Mouse (Mus musculus) embryonic facial prominence, embryonic 14.5 days (tissue): ENCODE measurements around the gene Vmn2r85. TPM values are rescaled to one million over a fixed set of nuclear protein-coding genes. Genes with fewer than 3 reads are reported as not detected.
"Not testable (repeated sequence)": the region's sequence is repeated elsewhere in the genome, so short reads cannot be mapped to it uniquely, and the experiment has no call there.

Source experiments
- ATAC-seq: fragments of 200-750 bp; cut with Nextera tagmentation; 2 replicates; pipeline ENCODE4 v1.8.0; 2017; ENCODE audit warnings: low read depth, moderate number of reproducible peaks, moderate TSS enrichment
- DNase-seq: peaks from one replicate; pipeline ENCODE4 v3.0.0-alpha.2; 2015; ENCODE audit warnings: low spot score
- H3K27ac ChIP-seq: fragments of 300-500 bp; sonication (generic); replicated peaks from 2 replicates; pipeline ENCODE4 v1.5.1; 2014; ENCODE audit warnings: low read depth, mild to moderate bottlenecking, low read length, moderate library complexity
- H3K27me3 ChIP-seq: fragments of 300-500 bp; sonication (generic); replicated peaks from 2 replicates; pipeline ENCODE4 v1.6.1; 2014; ENCODE audit warnings: low read length; ENCODE audit not compliant: control insufficient read depth, insufficient read depth
- H3K36me3 ChIP-seq: fragments of 300-500 bp; sonication (generic); 2 replicates; pipeline ENCODE4 v1.6.1; 2014; ENCODE audit warnings: low read length, mixed read lengths; ENCODE audit not compliant: control insufficient read depth, insufficient read depth
- H3K4me1 ChIP-seq: fragments of 300-500 bp; sonication (generic); 2 replicates; pipeline ENCODE4 v1.6.1; 2014; ENCODE audit warnings: antibody characterized with exemption, low read length; ENCODE audit not compliant: control insufficient read depth, insufficient read depth
- H3K4me2 ChIP-seq: fragments of 300-500 bp; sonication (generic); 2 replicates; pipeline ENCODE4 v1.6.1; 2014; ENCODE audit warnings: low read depth, mild to moderate bottlenecking, low read length, moderate library complexity, mixed read lengths
- H3K4me3 ChIP-seq: fragments of 300-500 bp; sonication (generic); 2 replicates; pipeline ENCODE4 v1.5.1; 2014; ENCODE audit warnings: low read depth, mild to moderate bottlenecking, low read length
- H3K9ac ChIP-seq: fragments of 300-500 bp; sonication (generic); 2 replicates; pipeline ENCODE4 v1.6.1; 2014; ENCODE audit warnings: low read depth, mild to moderate bottlenecking, low read length, moderate library complexity, mixed read lengths
- H3K9me3 ChIP-seq: fragments of 300-500 bp; sonication (generic); 2 replicates; pipeline ENCODE4 v1.6.1; 2016; ENCODE audit warnings: low read length; ENCODE audit not compliant: control insufficient read depth
- WGBS: fragments of 180-500 bp; shearing (Covaris S2); extraction: QIAGEN DNeasy Blood & Tissue Kit; methylation state at CpG from one replicate; pipeline ENCODE4 v1.1.7; 2014; 5-methylcytosine and 5-hydroxymethylcytosine counted together
- polyA plus RNA-seq: library from polyadenylated mRNA; unstranded; fragments of >200 nt; fragmentation: Nextera tagmentation; extraction: Ambion mirVana; gene quantifications from 2 replicates; pipeline ENCODE4 v1.2.1, GENCODE M21; 2014

The Vmn2r85 gene
- polyA plus RNA-seq, 1 experiment from 2014 or later = not detected

- H3K9me3 ChIP-seq, H3K36me3 ChIP-seq, DNase-seq, H3K27me3 ChIP-seq, H3K27ac ChIP-seq, H3K9ac ChIP-seq, H3K4me2 ChIP-seq, H3K4me1 ChIP-seq, ATAC-seq, H3K4me3 ChIP-seq: not testable (repeated sequence)
- WGBS = 65% methylated on average over 9 of the region's 35 CpGs
Observed at GRCm38 (mm10) chr10:130412167-130412698, 17.3 kb downstream of the Vmn2r85 start.

- H3K9me3 ChIP-seq = no peaks in the 10 kb centered on the region
- no peak within 1 kb of the TSS for H3K9ac ChIP-seq
- ATAC-seq (no peak), DNase-seq (no peak)
- no peaks in the 10 kb centered on the region for H3K36me3 ChIP-seq
- H3K4me3 ChIP-seq = no peak within 1 kb of the TSS
- no peak within 1 kb of the TSS for H3K4me2 ChIP-seq
- H3K4me1 ChIP-seq = no peaks in the 10 kb centered on the region
- no peaks in the 10 kb centered on the region for H3K27me3 ChIP-seq
- no peak within 1 kb of the TSS for H3K27ac ChIP-seq
Observed at GRCm38 (mm10) chr10:130394232-130394631, 35.3 kb downstream of the Vmn2r85 start, which contains the start of gene Vmn2r84. Gene Vmn2r84, minus strand, starts transcription at chr10:130394332.

- Histone ChIP-seq H3K36me3 (no peaks in the 10 kb centered on the region), H3K4me1 (no peaks in the 10 kb centered on the region), H3K27ac (no peak overlapping the region), H3K4me2 (no peak overlapping the region), H3K9me3 (no peaks in the 10 kb centered on the region), H3K4me3 (no peak overlapping the region), H3K27me3 (no peaks in the 10 kb centered on the region), H3K9ac (no peak overlapping the region)
- ATAC-seq (no peak), DNase-seq (no peak)
- WGBS = 88% methylated on average over 2 of the region's 2 CpGs
Observed at GRCm38 (mm10) chr10:130375145-130375544, 54.4 kb downstream of the Vmn2r85 start.

- Histone ChIP-seq H3K9me3 (no peaks in the 10 kb centered on the region), H3K27ac (no peak overlapping the region), H3K9ac (no peak overlapping the region), H3K27me3 (no peaks in the 10 kb centered on the region), H3K4me1 (no peaks in the 10 kb centered on the region), H3K36me3 (no peaks in the 10 kb centered on the region), H3K4me3 (no peak overlapping the region), H3K4me2 (no peak overlapping the region)
- DNase-seq = peak; percentile 1
- 80% methylated on average over 2 of the region's 2 CpGs for WGBS
- no peak for ATAC-seq
Observed at GRCm38 (mm10) chr10:130372491-130373173, 56.9 kb downstream of the Vmn2r85 start.

GRCm38 (mm10) chr10:130371644-130372043 lies 57.9 kb downstream of the Vmn2r85 start:
- Histone ChIP-seq H3K27me3 (no peaks in the 10 kb centered on the region), H3K27ac (no peak overlapping the region), H3K9me3 (no peaks in the 10 kb centered on the region), H3K9ac (no peak overlapping the region), H3K4me3 (no peak overlapping the region), H3K4me2 (no peak overlapping the region), H3K4me1 (no peaks in the 10 kb centered on the region), H3K36me3 (no peaks in the 10 kb centered on the region)
- DNase-seq (no peak), ATAC-seq (no peak)
- 76% methylated on average over 1 of the region's 1 CpGs for WGBS

- ATAC-seq (no peak), DNase-seq (no peak)
- Histone ChIP-seq H3K27ac (no peak overlapping the region), H3K9ac (no peak overlapping the region), H3K4me2 (no peak overlapping the region), H3K36me3 (no peaks in the 10 kb centered on the region), H3K27me3 (no peaks in the 10 kb centered on the region), H3K9me3 (no peaks in the 10 kb centered on the region), H3K4me1 (no peaks in the 10 kb centered on the region), H3K4me3 (no peak overlapping the region)
- WGBS = 88% methylated on average over 2 of the region's 2 CpGs
Observed at GRCm38 (mm10) chr10:130370005-130370682, 59.4 kb downstream of the Vmn2r85 start.

GRCm38 (mm10) chr10:130368384-130368783 lies 61.1 kb downstream of the Vmn2r85 start:
- 0 out of 2 replicates have a peak, but pooled peaks have one; percentile 62 for ATAC-seq

GRCm38 (mm10) chr10:130364766-130365165 lies 64.7 kb downstream of the Vmn2r85 start:
- no peaks in the 10 kb centered on the region for H3K9me3 ChIP-seq
- no peaks in the 10 kb centered on the region for H3K36me3 ChIP-seq
- H3K27ac ChIP-seq = no peak overlapping the region
- H3K9ac ChIP-seq = no peak overlapping the region
- H3K4me3 ChIP-seq = no peak overlapping the region
- ATAC-seq = no peak
- no peaks in the 10 kb centered on the region for H3K27me3 ChIP-seq
- no peak for DNase-seq
- H3K4me2 ChIP-seq = no peak overlapping the region
- no peaks in the 10 kb centered on the region for H3K4me1 ChIP-seq

More at GRCm38 (mm10) chr10:130368384-130368783, 61.1 kb downstream of the Vmn2r85 start:
- DNase-seq = peak; percentile 4
- Histone ChIP-seq H3K4me3 (no peak overlapping the region), H3K36me3 (no peaks in the 10 kb centered on the region), H3K9ac (no peak overlapping the region), H3K27me3 (no peaks in the 10 kb centered on the region), H3K9me3 (no peaks in the 10 kb centered on the region), H3K4me2 (no peak overlapping the region), H3K4me1 (no peaks in the 10 kb centered on the region), H3K27ac (no peak overlapping the region)
